Mouse (Mus musculus): ENCODE results near the gene Il15ra. TPM values are rescaled to one million over a fixed set of nuclear protein-coding genes. Genes with fewer than 3 reads are reported as not detected.

The Il15ra gene
- polyA plus RNA-seq, 1 experiment: 5.1 TPM

- TF ChIP-seq POLR2A (IDR thresholded peaks at IDR 0.05; ENCODE audit: insufficient read depth, low read length): no peak
- TF ChIP-seq EP300 (IDR thresholded peaks at IDR 0.05; ENCODE audit: insufficient read depth, low read depth, low read length): no peak
- peak; percentile 97 for TF ChIP-seq CTCF (IDR thresholded peaks at IDR 0.05; ENCODE audit: low read depth, low read length)
- no peak overlapping the region for H3K4me3 ChIP-seq (ENCODE audit: low read depth, low read length)
- H3K27ac ChIP-seq (ENCODE audit: insufficient read depth, low read length): no peak overlapping the region
- no peaks in the 10 kb centered on the region; the same call in 1 of the 2 replicates for H3K27me3 ChIP-seq (ENCODE audit: control insufficient read depth, insufficient read depth, low read length, poor library complexity, severe bottlenecking)
- no peak overlapping the region for H3K9ac ChIP-seq (ENCODE audit: low read depth, poor library complexity, severe bottlenecking)
- H3K9me3 ChIP-seq (replicated peaks; ENCODE audit: control insufficient read depth, insufficient read depth, low read length, poor library complexity, severe bottlenecking): no peaks in the 10 kb centered on the region; the same call in 1 of the 2 replicates
- H3K4me1 ChIP-seq (ENCODE audit: control insufficient read depth, insufficient read depth, low read length): no peaks in the 10 kb centered on the region
- H3K36me3 ChIP-seq (ENCODE audit: control insufficient read depth, insufficient read depth, low read length, poor library complexity, severe bottlenecking): no peaks in the 10 kb centered on the region
These were observed 41.1 kb upstream of the Il15ra start for GRCm38 (mm10) chr2:11663961-11664360.

GRCm38 (mm10) chr2:11664367-11664766 is 40.7 kb upstream of the Il15ra start:
- no peaks in the 10 kb centered on the region for H3K36me3 ChIP-seq (ENCODE audit: control insufficient read depth, insufficient read depth, low read length, poor library complexity, severe bottlenecking)
- H3K4me1 ChIP-seq (ENCODE audit: control insufficient read depth, insufficient read depth, low read length): no peaks in the 10 kb centered on the region
- H3K4me3 ChIP-seq (ENCODE audit: low read depth, low read length): no peak overlapping the region

GRCm38 (mm10) chr2:11664806-11665205 is 40.3 kb upstream of the Il15ra start:
- H3K36me3 ChIP-seq (ENCODE audit: control insufficient read depth, insufficient read depth, low read length, poor library complexity, severe bottlenecking): no peaks in the 10 kb centered on the region
- no peak overlapping the region for H3K4me3 ChIP-seq (ENCODE audit: low read depth, low read length)
- no peaks in the 10 kb centered on the region; the same call in 1 of the 2 replicates for H3K27me3 ChIP-seq (ENCODE audit: control insufficient read depth, insufficient read depth, low read length, poor library complexity, severe bottlenecking)
- no peak overlapping the region for H3K9ac ChIP-seq (ENCODE audit: low read depth, poor library complexity, severe bottlenecking)
- H3K9me3 ChIP-seq (replicated peaks; ENCODE audit: control insufficient read depth, insufficient read depth, low read length, poor library complexity, severe bottlenecking): no peaks in the 10 kb centered on the region; the same call in 1 of the 2 replicates
- no peak overlapping the region for H3K27ac ChIP-seq (ENCODE audit: insufficient read depth, low read length)
- TF ChIP-seq CTCF (IDR thresholded peaks at IDR 0.05; ENCODE audit: low read depth, low read length) (no peak), POLR2A (IDR thresholded peaks at IDR 0.05; ENCODE audit: insufficient read depth, low read length) (no peak), EP300 (IDR thresholded peaks at IDR 0.05; ENCODE audit: insufficient read depth, low read depth, low read length) (no peak)
- no peaks in the 10 kb centered on the region for H3K4me1 ChIP-seq (ENCODE audit: control insufficient read depth, insufficient read depth, low read length)

More at GRCm38 (mm10) chr2:11664367-11664766, 40.7 kb upstream of the Il15ra start:
- TF ChIP-seq CTCF (IDR thresholded peaks at IDR 0.05; ENCODE audit: low read depth, low read length) (peak; percentile 40), POLR2A (IDR thresholded peaks at IDR 0.05; ENCODE audit: insufficient read depth, low read length) (no peak)
- H3K27me3 ChIP-seq (ENCODE audit: control insufficient read depth, insufficient read depth, low read length, poor library complexity, severe bottlenecking): no peaks in the 10 kb centered on the region; the same call in 1 of the 2 replicates
- H3K9ac ChIP-seq (ENCODE audit: low read depth, poor library complexity, severe bottlenecking): no peak overlapping the region
- H3K27ac ChIP-seq (ENCODE audit: insufficient read depth, low read length): no peak overlapping the region
- H3K9me3 ChIP-seq (replicated peaks; ENCODE audit: control insufficient read depth, insufficient read depth, low read length, poor library complexity, severe bottlenecking): no peaks in the 10 kb centered on the region; the same call in 1 of the 2 replicates

GRCm38 (mm10) chr2:11665326-11665725 is 39.8 kb upstream of the Il15ra start:
- TF ChIP-seq CTCF (IDR thresholded peaks at IDR 0.05; ENCODE audit: low read depth, low read length) (no peak), EP300 (IDR thresholded peaks at IDR 0.05; ENCODE audit: insufficient read depth, low read depth, low read length) (no peak), POLR2A (IDR thresholded peaks at IDR 0.05; ENCODE audit: insufficient read depth, low read length) (no peak)
- H3K9ac ChIP-seq (ENCODE audit: low read depth, poor library complexity, severe bottlenecking): no peak overlapping the region
- H3K4me3 ChIP-seq (ENCODE audit: low read depth, low read length): no peak overlapping the region
- no peaks in the 10 kb centered on the region for H3K4me1 ChIP-seq (ENCODE audit: control insufficient read depth, insufficient read depth, low read length)
- H3K27me3 ChIP-seq (ENCODE audit: control insufficient read depth, insufficient read depth, low read length, poor library complexity, severe bottlenecking): no peaks in the 10 kb centered on the region; the same call in 1 of the 2 replicates
- no peak overlapping the region for H3K27ac ChIP-seq (ENCODE audit: insufficient read depth, low read length)
- H3K36me3 ChIP-seq (ENCODE audit: control insufficient read depth, insufficient read depth, low read length, poor library complexity, severe bottlenecking): no peaks in the 10 kb centered on the region
- H3K9me3 ChIP-seq (replicated peaks; ENCODE audit: control insufficient read depth, insufficient read depth, low read length, poor library complexity, severe bottlenecking): no peaks in the 10 kb centered on the region; the same call in 1 of the 2 replicates

GRCm38 (mm10) chr2:11672144-11672543 is 32.9 kb upstream of the Il15ra start:
- Histone ChIP-seq H3K36me3 (ENCODE audit: control insufficient read depth, insufficient read depth, low read length, poor library complexity, severe bottlenecking) (no peaks in the 10 kb centered on the region), H3K4me1 (ENCODE audit: control insufficient read depth, insufficient read depth, low read length) (no peaks in the 10 kb centered on the region), H3K27ac (ENCODE audit: insufficient read depth, low read length) (no peak overlapping the region), H3K4me3 (ENCODE audit: low read depth, low read length) (no peak overlapping the region), H3K27me3 (ENCODE audit: control insufficient read depth, insufficient read depth, low read length, poor library complexity, severe bottlenecking) (no peaks in the 10 kb centered on the region), H3K9me3 (replicated peaks; ENCODE audit: control insufficient read depth, insufficient read depth, low read length, poor library complexity, severe bottlenecking) (no peaks in the 10 kb centered on the region), H3K9ac (ENCODE audit: low read depth, poor library complexity, severe bottlenecking) (no peak overlapping the region)
- TF ChIP-seq POLR2A (IDR thresholded peaks at IDR 0.05; ENCODE audit: insufficient read depth, low read length) (no peak), CTCF (IDR thresholded peaks at IDR 0.05; ENCODE audit: low read depth, low read length) (peak; percentile 51)

- Histone ChIP-seq H3K4me3 (ENCODE audit: low read depth, low read length) (no peak overlapping the region), H3K9me3 (replicated peaks; ENCODE audit: control insufficient read depth, insufficient read depth, low read length, poor library complexity, severe bottlenecking) (no peaks in the 10 kb centered on the region), H3K4me1 (ENCODE audit: control insufficient read depth, insufficient read depth, low read length) (peaks cover 2% of the 10 kb centered on the region), H3K9ac (ENCODE audit: low read depth, poor library complexity, severe bottlenecking) (no peak overlapping the region), H3K36me3 (ENCODE audit: control insufficient read depth, insufficient read depth, low read length, poor library complexity, severe bottlenecking) (no peaks in the 10 kb centered on the region), H3K27ac (ENCODE audit: insufficient read depth, low read length) (no peak overlapping the region), H3K27me3 (ENCODE audit: control insufficient read depth, insufficient read depth, low read length, poor library complexity, severe bottlenecking) (0 out of 2 replicates have a peak, but pooled peaks cover 3% of the 10 kb centered on the region)
- no peak for TF ChIP-seq EP300 (IDR thresholded peaks at IDR 0.05; ENCODE audit: insufficient read depth, low read depth, low read length)
- TF ChIP-seq POLR2A (IDR thresholded peaks at IDR 0.05; ENCODE audit: insufficient read depth, low read length): no peak
- TF ChIP-seq CTCF (IDR thresholded peaks at IDR 0.05; ENCODE audit: low read depth, low read length): no peak
These were observed 25.5 kb upstream of the Il15ra start for GRCm38 (mm10) chr2:11679626-11680025.
